Mouse (Mus musculus) heart, embryonic 15.5 days (tissue): ENCODE measurements around the gene Sesn2. TPM values are rescaled to one million over a fixed set of nuclear protein-coding genes. Genes with fewer than 3 reads are reported as not detected.

Source experiments
- ATAC-seq: fragments of 200-750 bp; cut with Nextera tagmentation; replicated peaks from 2 replicates; pipeline ENCODE4 v1.8.0; 2017; ENCODE audit warnings: low read depth, moderate TSS enrichment; ENCODE audit not compliant: insufficient number of reproducible peaks, insufficient read depth, low FRiP score
- H3K27ac ChIP-seq: fragments of 300-500 bp; sonication (generic); 2 replicates; pipeline ENCODE4 v1.5.1; 2015; ENCODE audit warnings: mild to moderate bottlenecking, inconsistent platforms
- H3K27me3 ChIP-seq: fragments of 300-500 bp; sonication (generic); 2 replicates; pipeline ENCODE4 v1.6.1; 2015; ENCODE audit warnings: inconsistent platforms
- H3K36me3 ChIP-seq: fragments of 300-500 bp; sonication (generic); 2 replicates; pipeline ENCODE4 v1.6.1; 2015; ENCODE audit warnings: mild to moderate bottlenecking, inconsistent platforms
- H3K4me1 ChIP-seq: fragments of 300-500 bp; sonication (generic); replicated peaks from 2 replicates; pipeline ENCODE4 v1.6.1; 2015; ENCODE audit warnings: inconsistent platforms
- H3K4me2 ChIP-seq: fragments of 300-500 bp; sonication (generic); 2 replicates; pipeline ENCODE4 v1.6.1; 2015; ENCODE audit warnings: inconsistent platforms, mild to moderate bottlenecking, moderate library complexity
- H3K4me3 ChIP-seq: fragments of 300-500 bp; sonication (generic); 2 replicates; pipeline ENCODE4 v1.5.1; 2015; ENCODE audit warnings: mild to moderate bottlenecking, inconsistent platforms
- H3K9ac ChIP-seq: fragments of 300-500 bp; sonication (generic); 2 replicates; pipeline ENCODE4 v1.6.1; 2015; ENCODE audit warnings: mild to moderate bottlenecking, inconsistent platforms
- H3K9me3 ChIP-seq: fragments of 300-500 bp; sonication (generic); replicated peaks from 2 replicates; pipeline ENCODE4 v1.6.1; 2016; ENCODE audit warnings: inconsistent platforms
- whole genome bisulfite sequencing: fragments of 180-500 bp; shearing (Covaris S2); methylation state at CpG from one replicate; pipeline ENCODE4 v1.1.7; 2015; ENCODE audit warnings: mixed read lengths; 5-methylcytosine and 5-hydroxymethylcytosine counted together
- polyA plus RNA-seq: library from polyadenylated mRNA; unstranded; fragments of >200 nt; fragmentation: Nextera tagmentation; extraction: Ambion mirVana; gene quantifications from 2 replicates; pipeline ENCODE4 v1.2.1, GENCODE M21; 2015

Sesn2 gene
- polyA plus RNA-seq, 1 experiment from 2014 or later = 5.1 TPM

DNA sequence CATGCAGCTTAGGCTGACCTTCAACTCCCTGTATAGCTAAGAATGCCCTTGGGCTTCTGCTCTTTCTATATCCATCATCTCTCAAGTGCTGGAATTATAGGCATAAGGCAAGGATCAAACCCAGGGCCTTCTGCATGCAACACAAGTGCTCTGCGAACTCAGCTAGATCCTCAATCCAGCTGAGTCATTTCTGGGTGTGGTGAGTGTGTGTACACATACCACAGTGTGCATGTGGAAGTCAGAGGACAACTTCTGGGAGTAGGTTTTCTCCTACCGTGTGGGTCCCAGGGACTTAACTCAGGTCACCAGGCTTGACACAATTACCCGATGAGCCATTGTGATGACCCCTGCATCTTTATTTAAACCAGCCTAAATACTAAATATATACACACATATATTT, 60.5 kb downstream of the Sesn2 start:
- WGBS = 79% methylated on average over 3 of the region's 3 CpGs
- H3K27ac ChIP-seq = no peak overlapping the region
- H3K36me3 ChIP-seq = no peaks in the 10 kb centered on the region
- H3K27me3 ChIP-seq = no peaks in the 10 kb centered on the region
- H3K9me3 ChIP-seq = no peaks in the 10 kb centered on the region
- no peak for ATAC-seq
- no peak overlapping the region for H3K9ac ChIP-seq
- no peak overlapping the region for H3K4me3 ChIP-seq
- no peaks in the 10 kb centered on the region for H3K4me1 ChIP-seq
- no peak overlapping the region for H3K4me2 ChIP-seq

DNA sequence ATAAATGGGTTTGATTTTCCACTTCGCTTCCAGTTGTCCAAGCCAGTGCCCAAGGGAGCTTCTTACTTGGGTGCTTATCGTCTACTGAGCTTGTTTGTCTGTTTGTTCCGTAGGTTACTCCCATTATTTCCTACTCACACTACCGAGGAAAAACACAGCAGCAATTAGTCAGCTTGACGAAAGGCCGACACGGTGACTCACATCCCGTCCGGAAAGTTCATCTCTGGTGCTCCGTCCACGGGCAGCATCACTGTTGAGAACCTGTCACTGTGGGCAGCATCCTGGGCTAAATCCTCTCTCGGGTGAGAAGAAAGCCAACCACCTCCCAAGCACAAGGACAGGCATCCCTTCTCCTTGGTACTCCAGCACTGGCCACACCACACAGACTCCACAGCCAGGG, 64.2 kb downstream of the Sesn2 start:
- Histone ChIP-seq H3K4me1 (no peaks in the 10 kb centered on the region), H3K4me3 (no peak overlapping the region), H3K36me3 (no peaks in the 10 kb centered on the region), H3K27ac (no peak overlapping the region), H3K4me2 (no peak overlapping the region), H3K27me3 (no peaks in the 10 kb centered on the region), H3K9me3 (no peaks in the 10 kb centered on the region), H3K9ac (no peak overlapping the region)
- ATAC-seq = no peak
- 69% methylated on average over 12 of the region's 12 CpGs for WGBS

DNA sequence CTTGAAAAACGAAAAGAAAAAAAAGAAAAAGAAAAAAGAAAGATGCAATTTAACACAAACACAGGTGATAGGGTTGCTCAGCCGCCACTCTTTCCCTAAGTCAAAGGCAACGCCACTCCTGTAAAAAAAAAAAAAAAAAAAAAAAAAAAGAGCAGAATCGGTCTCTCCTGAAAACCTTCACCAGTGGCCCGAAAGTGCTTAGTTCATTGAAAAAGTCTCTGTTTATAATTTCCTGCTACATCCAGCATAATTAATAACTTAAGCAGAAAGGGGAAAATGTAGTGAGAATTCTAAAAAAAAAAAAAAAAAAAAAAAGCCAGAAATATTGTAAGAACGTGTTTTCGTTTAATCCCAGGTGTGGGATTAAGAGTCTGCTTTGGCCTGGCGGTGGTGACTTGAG, 65.8 kb downstream of the Sesn2 start:
- Histone ChIP-seq H3K27ac (no peak overlapping the region), H3K9me3 (no peaks in the 10 kb centered on the region), H3K9ac (no peak overlapping the region), H3K4me1 (no peaks in the 10 kb centered on the region), H3K36me3 (no peaks in the 10 kb centered on the region), H3K4me3 (no peak overlapping the region), H3K4me2 (no peak overlapping the region), H3K27me3 (no peaks in the 10 kb centered on the region)
- 82% methylated on average over 8 of the region's 8 CpGs for WGBS
- no peak for ATAC-seq

Other genes starting within 250 kb of the Sesn2 start
- 23.3 and 28.0 TPM in 2 replicates for gene Gmeb1, start 248.9 kb downstream of the Sesn2 start, polyA plus RNA-seq
- gene Taf12, start 236.1 kb downstream of the Sesn2 start, polyA plus RNA-seq = 28.5 and 33.7 TPM in 2 replicates
- 1.5 and 2.0 TPM in 2 replicates for gene Rab42, start 207.1 kb downstream of the Sesn2 start, polyA plus RNA-seq
- gene Trnau1ap, start 181.0 kb downstream of the Sesn2 start, polyA plus RNA-seq = 63.4 and 71.3 TPM in 2 replicates
- 29.2 and 44.7 TPM in 2 replicates for gene Rcc1, start 156.9 kb downstream of the Sesn2 start, polyA plus RNA-seq
- 14.8 and 17.1 TPM in 2 replicates for gene Phactr4, start 88.0 kb downstream of the Sesn2 start, polyA plus RNA-seq
- gene Med18, start 46.6 kb downstream of the Sesn2 start, polyA plus RNA-seq = 12.5 and 13.8 TPM in 2 replicates
- 1,171 and 1,479 TPM in 2 replicates for gene Atpif1, start 23.2 kb upstream of the Sesn2 start, polyA plus RNA-seq
- 97.5 and 106 TPM in 2 replicates for gene Dnajc8, start 25.0 kb upstream of the Sesn2 start, polyA plus RNA-seq
- gene Ptafr, start 53.6 kb upstream of the Sesn2 start, polyA plus RNA-seq = 0.77 and 0.95 TPM in 2 replicates
- 17.4 and 22.0 TPM in 2 replicates for gene Eya3, start 128.5 kb upstream of the Sesn2 start, polyA plus RNA-seq
- 2.1 and 4.8 TPM in 2 replicates for gene Xkr8, start 222.0 kb upstream of the Sesn2 start, polyA plus RNA-seq
- gene Smpdl3b, start 246.8 kb upstream of the Sesn2 start, polyA plus RNA-seq = 3.5 and 4.4 TPM in 2 replicates